Mouse (Mus musculus): ENCODE results near the gene Calm5. TPM values are rescaled to one million over a fixed set of nuclear protein-coding genes. Genes with fewer than 3 reads are reported as not detected.

Calm5 gene
- polyA plus RNA-seq, 1 experiment from 2014 or later: not detected

- Histone ChIP-seq H3K9ac (replicated peaks) (no peak overlapping the region), H3K27ac (no peak overlapping the region), H3K27me3 (no peaks in the 10 kb centered on the region), H3K4me3 (replicated peaks) (no peak overlapping the region), H3K36me3 (no peaks in the 10 kb centered on the region), H3K9me3 (no peaks in the 10 kb centered on the region), H3K4me2 (replicated peaks) (no peak overlapping the region), H3K4me1 (replicated peaks) (no peaks in the 10 kb centered on the region)
- no peak for ATAC-seq
Observed at GRCm38 (mm10) chr13:3869901-3870300, 15.9 kb downstream of the Calm5 start.

DNA sequence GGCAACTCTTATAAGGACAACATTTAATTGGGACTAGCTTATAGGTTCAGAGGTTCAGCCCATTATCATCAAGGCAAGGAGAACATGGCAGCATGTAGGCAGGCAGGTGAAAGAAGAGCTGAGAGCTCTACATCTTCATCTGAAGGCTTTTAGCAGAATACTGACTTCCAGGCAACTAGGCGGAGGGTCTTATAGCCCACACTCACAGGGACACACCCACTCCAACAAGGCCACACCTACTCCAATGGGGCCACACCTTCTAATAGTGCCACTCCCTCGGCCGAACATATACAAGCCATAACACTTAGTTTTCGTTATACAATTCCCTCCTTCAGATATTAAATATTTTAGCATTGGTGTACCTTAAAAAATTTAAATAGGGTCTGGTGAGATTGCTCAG is 18.9 kb downstream of the Calm5 start:
- ATAC-seq: no peak
- Histone ChIP-seq H3K4me2 (replicated peaks) (no peak overlapping the region), H3K9me3 (no peaks in the 10 kb centered on the region), H3K9ac (replicated peaks) (no peak overlapping the region), H3K4me3 (replicated peaks) (no peak overlapping the region), H3K36me3 (no peaks in the 10 kb centered on the region), H3K27ac (no peak overlapping the region), H3K27me3 (no peaks in the 10 kb centered on the region), H3K4me1 (replicated peaks) (no peaks in the 10 kb centered on the region)
- 95% methylated on average over 4 of the region's 4 CpGs for WGBS

DNA sequence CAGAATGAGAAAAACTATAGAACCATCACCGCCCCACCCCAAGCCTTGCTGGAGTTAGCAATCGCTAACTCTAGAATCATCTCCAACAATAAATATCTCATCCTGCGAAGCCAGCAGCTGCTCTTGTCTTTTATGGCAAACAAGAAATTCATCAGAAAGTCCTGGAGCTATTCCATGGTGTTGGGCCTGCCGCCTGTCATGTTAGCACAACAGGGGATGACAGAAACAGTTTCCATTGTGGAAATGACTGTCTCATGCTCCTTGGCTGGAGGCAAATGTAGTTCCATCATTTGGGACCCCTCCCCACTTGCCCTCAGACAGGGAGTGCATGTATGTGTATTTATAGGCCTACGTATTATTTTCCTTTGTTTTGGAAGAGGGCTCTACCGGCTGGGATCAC is 22.5 kb downstream of the Calm5 start:
- Histone ChIP-seq H3K4me2 (replicated peaks) (no peak overlapping the region), H3K27me3 (no peaks in the 10 kb centered on the region), H3K9me3 (no peaks in the 10 kb centered on the region), H3K27ac (no peak overlapping the region), H3K36me3 (peaks cover 3% of the 10 kb centered on the region), H3K4me1 (replicated peaks) (no peaks in the 10 kb centered on the region), H3K4me3 (replicated peaks) (no peak overlapping the region), H3K9ac (replicated peaks) (no peak overlapping the region)
- WGBS: 83% methylated on average over 6 of the region's 6 CpGs
- ATAC-seq: no peak

DNA sequence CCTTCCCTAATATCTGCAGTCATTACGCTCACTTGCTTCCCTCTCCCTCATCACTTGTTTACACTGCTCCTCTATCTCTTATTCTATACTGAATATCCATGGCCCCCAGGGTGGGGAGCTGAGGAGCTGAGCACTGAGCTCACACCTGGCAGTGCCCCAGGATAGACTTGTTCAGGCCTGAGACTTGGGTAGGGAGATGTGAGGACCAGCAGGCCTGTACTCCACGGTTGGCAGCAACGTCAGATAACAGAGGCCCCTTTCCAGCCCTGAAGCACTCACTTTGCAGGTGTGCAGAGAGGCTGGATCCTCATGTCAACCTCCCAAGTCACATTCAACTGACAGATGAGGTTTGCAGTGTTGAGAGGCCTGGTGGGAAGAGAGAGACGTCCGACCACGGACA is 23.2 kb downstream of the Calm5 start:
- Histone ChIP-seq H3K9me3 (no peaks in the 10 kb centered on the region), H3K4me2 (replicated peaks) (no peak overlapping the region), H3K9ac (replicated peaks) (no peak overlapping the region), H3K27me3 (no peaks in the 10 kb centered on the region), H3K4me1 (replicated peaks) (no peaks in the 10 kb centered on the region), H3K27ac (no peak overlapping the region), H3K36me3 (peaks cover 10% of the 10 kb centered on the region), H3K4me3 (replicated peaks) (no peak overlapping the region)
- ATAC-seq: peak; percentile 24; the same call in 1 of the 2 replicates
- WGBS: 71% methylated on average over 6 of the region's 6 CpGs

GRCm38 (mm10) chr13:3877679-3878220 is 23.8 kb downstream of the Calm5 start:
- no peak for ATAC-seq
- H3K27ac ChIP-seq: no peak overlapping the region
- H3K4me3 ChIP-seq (replicated peaks): no peak overlapping the region
- H3K9me3 ChIP-seq: no peaks in the 10 kb centered on the region
- H3K36me3 ChIP-seq: peaks cover 10% of the 10 kb centered on the region
- H3K4me1 ChIP-seq (replicated peaks): no peaks in the 10 kb centered on the region
- no peaks in the 10 kb centered on the region for H3K27me3 ChIP-seq
- WGBS: 37% methylated on average over 4 of the region's 4 CpGs
- no peak overlapping the region for H3K4me2 ChIP-seq (replicated peaks)
- H3K9ac ChIP-seq (replicated peaks): no peak overlapping the region

DNA sequence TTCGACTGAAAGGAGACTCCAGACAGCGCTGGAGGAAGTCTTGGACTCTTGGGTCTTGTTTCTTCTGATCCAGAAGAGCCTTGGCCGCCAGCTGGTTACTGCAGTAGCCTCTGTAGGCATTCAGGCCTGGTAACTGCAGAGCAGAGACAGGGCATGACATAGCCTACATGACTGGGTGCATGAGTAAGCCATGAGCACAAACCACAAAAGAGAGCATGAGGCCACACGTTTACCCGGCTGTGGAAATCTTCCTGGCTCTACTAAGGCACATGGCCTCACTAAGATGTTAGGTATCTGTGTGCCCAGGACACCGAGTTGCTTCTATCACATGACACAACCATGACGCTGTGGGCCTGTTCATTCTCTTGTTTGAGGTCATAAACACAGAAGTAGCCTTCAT is 32.7 kb downstream of the Calm5 start:
- no peaks in the 10 kb centered on the region for H3K27me3 ChIP-seq
- H3K9me3 ChIP-seq: no peaks in the 10 kb centered on the region
- 95% methylated on average over 7 of the region's 7 CpGs for WGBS
- H3K36me3 ChIP-seq: peaks cover 48% of the 10 kb centered on the region
- no peaks in the 10 kb centered on the region for H3K4me1 ChIP-seq (replicated peaks)
- H3K9ac ChIP-seq (replicated peaks): no peak overlapping the region
- H3K4me2 ChIP-seq (replicated peaks): no peak overlapping the region
- ATAC-seq: no peak
- no peak overlapping the region for H3K4me3 ChIP-seq (replicated peaks)
- H3K27ac ChIP-seq: no peak overlapping the region

DNA sequence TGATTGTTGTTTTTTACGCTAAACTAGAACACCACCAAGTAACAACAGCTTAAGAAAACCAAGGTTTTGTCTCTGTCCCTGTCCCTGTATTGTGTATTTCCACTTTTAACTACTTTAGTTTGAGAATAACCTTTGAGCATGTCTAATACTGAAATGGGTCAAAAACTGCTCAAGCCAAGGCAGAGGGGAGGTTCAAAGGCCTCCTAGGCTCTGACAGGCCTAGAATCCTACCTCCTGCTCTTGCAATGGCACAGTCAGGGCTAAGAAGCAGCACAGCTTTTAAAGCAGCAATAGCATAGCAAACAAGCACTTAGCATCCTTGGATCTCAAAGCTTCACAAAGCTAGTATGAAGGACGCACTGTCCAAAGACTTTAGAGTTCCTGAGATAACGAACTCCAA is 35.1 kb downstream of the Calm5 start:
- Histone ChIP-seq H3K4me3 (replicated peaks) (no peak overlapping the region), H3K4me1 (replicated peaks) (peaks cover 5% of the 10 kb centered on the region; the same call in 1 of the 2 replicates), H3K27me3 (0 out of 2 replicates have a peak, but pooled peaks cover 2% of the 10 kb centered on the region), H3K27ac (no peak overlapping the region), H3K4me2 (replicated peaks) (no peak overlapping the region), H3K9ac (replicated peaks) (no peak overlapping the region), H3K9me3 (no peaks in the 10 kb centered on the region), H3K36me3 (peaks cover 41% of the 10 kb centered on the region)
- 91% methylated on average over 3 of the region's 3 CpGs for WGBS
- no peak for ATAC-seq

GRCm38 (mm10) chr13:3890061-3890460 is 36.1 kb downstream of the Calm5 start:
- ATAC-seq: no peak
- Histone ChIP-seq H3K9me3 (no peaks in the 10 kb centered on the region), H3K36me3 (peaks cover 33% of the 10 kb centered on the region), H3K9ac (replicated peaks) (no peak overlapping the region), H3K4me2 (replicated peaks) (no peak overlapping the region), H3K4me3 (replicated peaks) (no peak overlapping the region), H3K27ac (no peak overlapping the region), H3K4me1 (replicated peaks) (peaks cover 5% of the 10 kb centered on the region; the same call in 1 of the 2 replicates), H3K27me3 (0 out of 2 replicates have a peak, but pooled peaks cover 3% of the 10 kb centered on the region)
- 63% methylated on average over 8 of the region's 8 CpGs for WGBS

- ATAC-seq: no peak
- Histone ChIP-seq H3K27ac (no peak overlapping the region), H3K36me3 (peaks cover 18% of the 10 kb centered on the region), H3K4me2 (replicated peaks) (no peak overlapping the region), H3K27me3 (0 out of 2 replicates have a peak, but pooled peaks cover 3% of the 10 kb centered on the region), H3K4me3 (replicated peaks) (no peak overlapping the region), H3K9me3 (no peaks in the 10 kb centered on the region), H3K4me1 (replicated peaks) (peaks cover 5% of the 10 kb centered on the region; the same call in 1 of the 2 replicates), H3K9ac (replicated peaks) (no peak overlapping the region)
- WGBS: 71% methylated on average over 8 of the region's 8 CpGs
Observed at GRCm38 (mm10) chr13:3891479-3892087, 37.6 kb downstream of the Calm5 start.

- no peak overlapping the region for H3K9ac ChIP-seq (replicated peaks)
- H3K36me3 ChIP-seq: peaks cover 8% of the 10 kb centered on the region
- H3K4me3 ChIP-seq (replicated peaks): peak overlapping the region; percentile 43
- 0 out of 2 replicates have a peak, but pooled peaks cover 3% of the 10 kb centered on the region for H3K27me3 ChIP-seq
- WGBS: 23% methylated on average over 7 of the region's 7 CpGs
- peak overlapping the region; percentile 63 for H3K4me2 ChIP-seq (replicated peaks)
- H3K27ac ChIP-seq: no peak overlapping the region
- no peak for ATAC-seq
- H3K9me3 ChIP-seq: no peaks in the 10 kb centered on the region
- peaks cover 5% of the 10 kb centered on the region; the same call in 1 of the 2 replicates for H3K4me1 ChIP-seq (replicated peaks)
Observed at GRCm38 (mm10) chr13:3892601-3893000, 38.6 kb downstream of the Calm5 start.

- H3K9me3 ChIP-seq: no peaks in the 10 kb centered on the region
- peak overlapping the region; percentile 63 for H3K4me2 ChIP-seq (replicated peaks)
- ATAC-seq: peak; percentile 99
- no peak overlapping the region for H3K27ac ChIP-seq
- 0 out of 2 replicates have a peak, but pooled peaks cover 5% of the 10 kb centered on the region for H3K36me3 ChIP-seq
- H3K9ac ChIP-seq (replicated peaks): peak overlapping the region; percentile 61
- WGBS: under 1% methylated on average over 35 of the region's 35 CpGs
- H3K4me1 ChIP-seq (replicated peaks): peaks cover 5% of the 10 kb centered on the region; the same call in 1 of the 2 replicates
- H3K4me3 ChIP-seq (replicated peaks): peak overlapping the region; percentile 43
- H3K27me3 ChIP-seq: 0 out of 2 replicates have a peak, but pooled peaks cover 3% of the 10 kb centered on the region
Observed at GRCm38 (mm10) chr13:3893126-3893734, 39.3 kb downstream of the Calm5 start.

DNA sequence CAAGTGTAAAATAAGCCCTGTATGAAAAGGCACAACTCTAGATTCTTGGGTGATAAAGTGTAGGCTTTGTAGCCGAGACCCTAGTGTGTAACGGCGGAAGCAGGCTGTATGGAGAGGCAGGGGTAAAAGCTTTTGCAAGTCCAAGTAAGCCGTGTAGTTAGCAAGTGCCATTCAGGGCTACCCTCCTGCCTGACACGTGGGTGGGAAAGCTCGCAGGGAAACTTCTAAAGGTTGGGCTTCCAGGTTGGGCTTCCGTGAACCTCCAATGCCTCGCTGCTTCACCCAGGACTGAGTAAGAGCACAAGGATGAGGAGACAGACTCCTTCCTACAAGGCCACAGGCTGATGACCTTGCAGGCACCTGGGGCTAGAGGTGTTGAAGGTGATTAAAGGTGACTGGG is 40.6 kb downstream of the Calm5 start:
- ATAC-seq: no peak
- Histone ChIP-seq H3K27ac (no peak overlapping the region), H3K4me1 (replicated peaks) (peaks cover 5% of the 10 kb centered on the region; the same call in 1 of the 2 replicates), H3K9me3 (no peaks in the 10 kb centered on the region), H3K27me3 (0 out of 2 replicates have a peak, but pooled peaks cover 3% of the 10 kb centered on the region), H3K4me3 (replicated peaks) (no peak overlapping the region), H3K36me3 (no peaks in the 10 kb centered on the region), H3K9ac (replicated peaks) (no peak overlapping the region), H3K4me2 (replicated peaks) (no peak overlapping the region)
- WGBS: 79% methylated on average over 8 of the region's 8 CpGs

All from midbrain, embryonic 13.5 days (tissue).